Mouse (Mus musculus) NIH3T3 (cell line): Measurements from ENCODE around the gene Brix1.
A peak's percentile ranks its signal among the peaks of the same experiment; 100 is the strongest.
"Not testable (repeated sequence)": the region's sequence is repeated elsewhere in the genome, so short reads cannot be mapped to it uniquely, and the experiment has no call there.

ENCODE experiments used
- DNase-seq: peaks from one replicate; pipeline ENCODE4 v3.0.0-alpha.2; 2012; ENCODE audit warnings: low read depth

Brix1 gene

DNA sequence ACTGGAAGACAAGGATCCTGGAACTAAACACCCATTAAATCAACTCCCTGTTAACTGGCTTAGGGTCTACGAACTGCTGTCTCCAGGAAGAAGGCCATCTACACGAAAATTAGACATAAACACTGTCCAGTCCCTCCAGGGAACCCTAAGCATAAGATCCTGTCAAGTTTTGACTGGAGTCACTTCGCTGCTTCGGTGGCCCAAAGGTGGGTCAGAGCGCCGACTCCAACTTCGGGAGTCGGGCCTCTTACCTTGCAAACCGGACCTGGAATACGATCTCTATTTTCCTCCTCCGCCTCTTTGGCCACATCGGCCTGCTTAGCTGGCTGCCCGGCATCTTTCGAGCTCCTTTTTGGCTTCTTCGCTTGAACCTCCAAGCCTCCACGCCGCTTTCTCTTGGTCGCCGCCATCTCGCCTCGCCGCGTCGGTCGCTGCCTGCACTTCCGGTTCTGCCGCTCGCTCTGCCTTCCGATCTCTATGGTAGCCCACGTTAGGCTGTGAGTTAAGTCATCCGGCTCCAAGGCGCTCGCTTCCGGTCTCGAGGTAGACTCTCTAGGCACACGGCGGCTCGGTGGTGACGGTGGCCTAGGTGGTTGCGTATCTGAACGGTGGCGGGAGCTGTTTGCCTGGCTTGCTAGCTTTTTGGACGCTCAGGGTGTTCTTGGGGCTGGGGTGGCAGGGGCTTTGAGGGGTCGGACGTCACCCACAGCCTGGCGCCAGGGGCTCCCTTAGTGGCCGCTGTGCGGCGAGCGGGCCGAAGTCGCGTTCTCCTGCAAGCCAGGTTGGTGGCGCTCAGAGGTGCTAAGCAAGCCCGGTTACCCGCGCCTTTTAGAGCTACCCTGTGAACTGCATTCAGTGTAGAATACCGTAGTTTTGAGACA lies at the start of gene Brix1, which contains the start of gene Rad1:
TSS of gene Brix1 (minus strand) at position 464 of the 881 bp plus-strand sequence.
TSS of gene Rad1 (plus strand) at position 535 of the 881 bp plus-strand sequence.
- peak; percentile 97 for DNase-seq

DNA sequence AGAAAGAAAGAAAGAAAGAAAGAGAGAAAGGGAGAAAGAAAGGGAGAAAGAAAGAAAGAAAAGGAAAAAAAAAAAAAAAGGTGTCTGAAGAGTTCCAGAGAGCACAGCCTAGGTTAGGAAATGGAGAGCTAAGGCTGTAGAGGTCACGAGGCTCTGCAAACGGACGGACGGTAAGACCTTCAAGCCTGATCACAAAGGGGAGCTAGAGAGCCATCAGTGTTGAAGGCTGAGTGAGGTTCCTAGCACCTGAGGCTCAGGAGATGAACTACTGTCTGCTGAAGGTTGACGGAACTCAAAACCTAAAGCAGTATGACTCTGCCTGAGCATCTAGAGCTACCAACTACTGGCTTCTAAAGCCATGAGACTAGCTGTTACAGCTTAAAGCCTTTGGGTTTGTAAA lies 48.8 kb upstream of the Brix1 start:
- no peak for DNase-seq

DNA sequence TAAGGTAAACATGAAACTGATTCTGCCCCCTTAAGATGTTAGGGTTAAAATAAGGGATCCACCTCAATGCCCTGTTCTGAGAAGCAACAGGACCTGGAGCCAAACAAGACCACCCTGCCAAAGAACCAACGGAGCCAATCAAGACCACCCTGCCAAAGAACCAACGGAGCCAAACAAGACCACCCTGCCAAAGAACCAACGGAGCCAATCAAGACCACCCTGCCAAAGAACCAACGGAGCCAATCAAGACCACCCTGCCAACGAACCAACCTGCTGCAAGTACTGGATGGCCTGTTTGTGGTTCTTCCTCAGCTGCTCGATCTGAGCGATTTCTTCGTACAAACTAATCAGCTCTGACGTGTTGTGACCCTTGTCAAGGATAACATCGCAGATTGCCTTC lies 47.6 kb upstream of the Brix1 start:
- not testable (repeated sequence) for DNase-seq

DNA sequence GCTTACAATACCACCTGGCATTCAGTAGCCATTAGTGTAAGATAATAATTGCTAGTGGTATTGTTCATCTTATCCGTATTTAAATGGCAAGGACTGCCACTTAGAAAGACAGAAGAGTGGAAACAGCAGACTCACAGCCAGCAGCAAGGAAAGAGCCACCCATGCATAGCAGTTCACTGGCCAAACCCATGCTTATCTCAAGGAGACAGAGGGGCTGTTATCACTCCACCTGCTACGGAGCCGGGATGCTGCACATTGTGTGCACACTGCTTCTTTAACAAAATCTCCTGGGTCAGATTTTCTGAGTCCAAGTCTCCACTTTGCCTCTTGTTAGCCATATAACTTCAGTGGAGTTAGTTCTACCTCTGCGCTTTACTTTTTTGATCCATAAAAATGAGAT lies 45.6 kb upstream of the Brix1 start:
- DNase-seq = no peak

DNA sequence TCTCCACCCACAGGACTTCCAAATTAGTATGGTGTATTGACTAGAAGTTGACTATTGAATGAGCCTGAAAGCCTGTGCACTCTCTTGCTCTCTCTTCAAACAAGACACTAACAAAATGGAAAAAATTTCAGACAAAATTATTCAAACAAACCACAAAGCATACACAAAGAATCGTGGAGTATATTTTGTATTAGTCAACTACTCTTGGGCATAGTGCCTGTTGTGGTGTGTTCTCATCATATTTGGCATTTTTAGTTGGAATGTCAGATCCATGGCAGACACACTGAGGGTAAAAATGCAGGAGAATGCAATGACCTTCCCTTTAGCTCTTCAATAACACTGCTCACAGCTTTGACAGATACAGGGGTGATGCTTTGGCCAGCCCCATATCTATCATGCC lies 40.1 kb upstream of the Brix1 start:
- DNase-seq = peak; percentile 83

DNA sequence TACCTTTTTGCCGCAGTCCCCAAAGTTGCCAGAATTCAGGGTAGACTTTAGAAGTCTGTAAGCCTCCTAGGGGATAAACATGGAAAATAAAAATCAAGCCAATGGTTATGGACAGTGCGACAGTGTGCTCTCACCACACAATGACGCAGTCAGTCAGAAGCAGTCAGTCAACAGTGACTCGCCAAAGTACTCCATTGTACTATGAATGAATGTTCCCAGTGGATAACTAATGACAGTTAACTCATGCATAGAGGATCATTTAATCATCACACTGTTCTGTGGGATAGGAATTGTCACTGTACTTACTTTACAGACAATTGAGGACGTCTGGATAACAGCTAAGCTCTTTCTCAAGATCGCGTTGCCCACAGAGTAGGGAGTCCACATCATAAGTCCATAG lies 29.4 kb upstream of the Brix1 start:
- peak; percentile 9 for DNase-seq

DNA sequence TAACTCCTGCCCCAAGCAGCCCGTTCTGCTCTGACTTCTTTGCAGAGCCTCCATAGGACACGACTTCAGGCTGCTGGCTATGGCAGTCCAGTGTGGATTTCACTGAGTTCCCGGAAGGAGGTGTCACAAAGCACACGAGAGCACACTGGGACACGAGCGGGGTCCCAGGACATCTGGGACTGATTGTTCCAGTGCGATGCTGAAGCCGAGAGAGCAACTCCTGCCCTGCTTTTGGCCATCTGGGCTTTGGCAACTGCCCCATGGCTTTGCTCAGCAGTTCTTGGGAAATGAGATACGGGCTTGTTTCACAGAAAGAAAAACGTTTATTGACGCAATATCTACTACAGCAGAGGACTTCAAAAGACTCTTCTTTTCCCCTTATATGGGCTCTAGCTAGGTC lies 20.4 kb upstream of the Brix1 start:
- peak; percentile 57 for DNase-seq

DNA sequence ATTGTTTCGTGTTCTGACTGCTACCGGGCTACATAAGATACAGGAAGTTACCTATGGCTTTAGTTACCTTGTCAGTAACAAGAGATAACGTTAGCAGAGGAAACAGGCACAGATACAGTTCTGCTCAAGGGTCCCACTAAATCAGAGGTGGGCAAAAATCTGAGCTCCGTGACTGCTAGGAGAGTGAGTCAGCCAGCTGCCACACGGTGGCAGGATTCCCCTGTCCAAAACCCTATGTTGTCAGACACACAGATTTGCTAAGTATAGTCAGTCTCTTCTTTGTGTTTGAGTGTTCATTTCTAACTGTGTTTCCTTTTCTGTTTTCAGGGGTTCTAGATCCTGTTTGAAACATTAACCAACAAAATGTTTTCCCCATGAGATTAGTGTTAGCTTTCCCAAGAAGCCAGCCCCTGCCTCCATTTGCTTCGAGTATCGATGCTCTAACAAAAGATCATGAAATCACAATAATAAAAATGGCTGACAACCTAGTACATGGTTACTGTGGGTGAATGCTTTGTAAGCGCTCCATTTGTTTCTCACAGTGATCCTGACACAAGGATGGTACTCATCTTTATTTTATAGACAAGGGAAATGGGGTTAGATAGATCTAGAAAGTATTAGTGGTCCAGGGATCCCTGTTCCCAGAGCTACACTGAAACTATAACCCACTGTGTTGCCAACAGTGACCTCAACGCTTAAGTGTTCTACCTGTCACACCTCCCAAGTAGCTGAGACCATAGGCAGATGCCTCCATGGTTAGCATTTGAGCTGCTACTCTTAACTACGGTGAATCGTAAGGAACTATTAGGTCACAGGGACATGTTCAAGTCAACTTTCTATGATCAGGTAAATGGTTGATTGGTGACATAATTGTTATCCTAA lies 15.3 kb upstream of the Brix1 start:
- peak; percentile 86 for DNase-seq

DNA sequence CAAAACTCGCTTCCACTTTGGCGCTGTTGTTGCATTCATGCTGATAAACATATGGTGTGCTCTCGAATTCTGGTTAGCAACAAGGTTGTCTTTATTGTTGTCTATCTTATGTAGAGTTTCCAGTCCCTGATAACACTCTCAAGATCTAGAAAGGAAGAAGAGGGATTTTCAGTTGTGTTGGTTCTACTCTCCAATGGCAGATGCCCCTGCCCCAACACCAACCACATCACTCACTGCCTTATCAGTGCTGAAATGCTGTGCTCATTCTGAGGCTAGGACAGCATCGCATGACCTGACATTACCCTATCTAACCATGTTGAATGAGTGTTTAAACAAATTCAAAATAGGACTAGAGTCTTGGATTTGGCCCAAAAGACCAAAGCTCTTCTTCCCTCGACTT lies 14.3 kb upstream of the Brix1 start:
- DNase-seq = no peak

DNA sequence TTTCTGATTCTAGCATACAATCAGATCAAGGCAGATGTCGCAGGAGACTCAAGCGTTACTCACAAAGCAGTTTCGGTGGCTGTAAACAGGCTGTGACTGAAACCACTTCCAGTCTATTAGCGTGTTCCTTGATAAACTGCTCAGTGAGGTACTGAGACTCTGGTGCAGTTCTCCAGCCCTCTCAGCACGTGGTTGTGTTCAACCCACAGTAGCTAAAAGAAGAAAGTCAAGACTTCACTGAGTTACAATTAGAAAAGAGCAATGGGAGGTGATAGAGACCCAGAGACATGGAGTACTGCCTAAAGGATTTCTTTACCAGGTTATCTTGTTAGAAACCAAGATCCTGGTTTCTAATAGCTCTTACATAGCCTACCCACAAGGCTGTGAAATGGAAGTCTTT lies 13.8 kb upstream of the Brix1 start:
- DNase-seq = no peak

DNA sequence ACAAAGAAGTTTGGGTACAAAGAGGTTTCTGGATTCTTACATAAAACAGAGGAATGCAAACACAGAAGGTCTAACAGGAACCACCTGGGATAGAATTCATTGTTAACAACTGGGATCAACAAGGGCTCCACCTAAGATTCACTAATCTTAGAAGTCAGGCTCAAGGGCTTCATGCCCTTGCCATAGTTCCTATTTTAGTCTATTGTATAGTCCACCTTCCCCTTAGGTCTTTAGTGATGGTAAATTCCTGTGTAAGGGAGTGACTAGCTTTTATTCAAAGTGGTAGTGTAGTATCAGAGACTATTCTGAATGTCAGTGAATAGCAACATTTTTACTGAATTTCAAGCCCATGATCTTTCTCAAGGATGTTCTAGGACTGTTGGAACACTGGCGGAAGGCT lies 10.9 kb upstream of the Brix1 start:
- not testable (repeated sequence) for DNase-seq

DNA sequence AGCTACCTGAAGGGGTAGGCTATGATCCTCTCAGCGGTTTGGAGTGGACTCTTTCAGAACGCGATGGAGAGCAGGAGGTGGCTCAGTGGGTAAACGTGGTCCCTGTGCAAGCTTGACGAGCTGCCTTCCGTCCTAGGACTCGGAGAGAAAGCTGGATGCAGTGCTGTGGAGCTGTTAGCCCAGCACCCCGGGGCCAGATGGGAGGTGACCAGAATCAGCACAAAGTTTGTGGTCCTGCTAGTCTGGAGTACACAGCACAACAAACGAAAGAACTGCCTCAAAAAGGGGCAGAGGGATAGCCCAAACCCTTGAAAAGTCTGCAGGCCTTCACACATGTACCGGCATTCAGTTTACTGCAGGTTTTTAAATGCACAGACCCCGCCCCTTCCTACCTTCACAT lies 10.2 kb upstream of the Brix1 start:
- no peak for DNase-seq

DNA sequence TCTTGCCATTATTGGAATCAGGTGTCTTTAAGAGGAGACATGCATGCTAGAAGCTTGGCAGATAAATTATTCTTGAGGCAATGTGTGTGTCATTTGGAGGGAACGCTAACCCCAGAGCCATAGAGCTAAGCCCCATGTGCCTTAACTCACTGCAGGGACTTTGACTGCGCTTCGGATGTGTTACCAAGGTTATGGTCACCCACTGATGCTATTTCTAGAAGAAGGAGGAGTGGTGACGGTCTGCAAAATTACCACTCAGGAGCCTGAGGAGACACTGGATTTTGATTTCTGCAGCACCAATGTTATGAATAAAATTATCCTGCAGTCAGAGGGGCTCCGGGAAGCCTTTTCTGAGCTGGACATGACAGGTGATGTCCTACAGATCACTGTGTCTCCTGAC lies 4.4 kb upstream of the Brix1 start:
- no peak for DNase-seq

DNA sequence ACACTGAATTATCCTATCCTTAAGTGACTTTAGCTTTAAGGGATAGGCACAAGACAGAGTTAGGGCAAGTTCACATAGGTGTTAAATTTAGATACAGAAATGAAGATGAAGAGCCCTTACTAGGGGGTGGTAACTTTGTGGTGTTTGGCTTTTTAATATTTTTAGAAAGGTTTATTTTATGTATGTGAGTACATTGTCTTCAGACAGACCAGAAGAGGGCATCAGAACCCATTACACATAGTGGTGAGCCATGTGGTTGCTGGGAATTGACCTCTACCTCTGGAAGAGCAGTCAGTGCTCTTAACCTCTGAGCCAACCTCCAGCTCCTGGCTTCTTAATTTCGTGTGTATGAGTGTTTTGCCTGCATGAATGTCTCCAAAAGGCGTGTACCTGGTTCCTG lies 1.5 kb upstream of the Brix1 start:
- peak; percentile 26 for DNase-seq

DNA sequence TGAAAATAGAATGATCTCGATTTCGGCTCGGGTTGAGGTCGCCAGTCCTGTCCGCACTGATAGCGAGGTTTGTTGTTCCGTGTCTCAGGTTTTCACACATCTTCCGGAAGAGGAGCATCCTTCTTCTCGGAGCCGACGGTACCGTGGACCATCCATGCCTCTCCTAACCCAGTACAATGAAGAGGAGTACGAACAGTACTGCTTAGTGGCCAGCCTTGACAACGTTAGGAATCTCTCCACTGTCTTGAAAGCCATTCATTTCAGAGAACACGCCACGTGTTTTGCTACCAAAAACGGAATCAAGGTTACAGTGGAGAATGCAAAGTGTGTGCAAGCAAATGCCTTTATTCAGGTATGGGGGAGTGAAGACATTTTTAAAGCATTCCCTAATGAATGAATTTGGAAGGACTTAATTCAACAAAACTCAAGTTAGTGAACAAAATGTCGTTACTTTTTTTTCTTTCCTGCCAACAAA lies 655 bp upstream of the Brix1 start:
- DNase-seq = no peak

DNA sequence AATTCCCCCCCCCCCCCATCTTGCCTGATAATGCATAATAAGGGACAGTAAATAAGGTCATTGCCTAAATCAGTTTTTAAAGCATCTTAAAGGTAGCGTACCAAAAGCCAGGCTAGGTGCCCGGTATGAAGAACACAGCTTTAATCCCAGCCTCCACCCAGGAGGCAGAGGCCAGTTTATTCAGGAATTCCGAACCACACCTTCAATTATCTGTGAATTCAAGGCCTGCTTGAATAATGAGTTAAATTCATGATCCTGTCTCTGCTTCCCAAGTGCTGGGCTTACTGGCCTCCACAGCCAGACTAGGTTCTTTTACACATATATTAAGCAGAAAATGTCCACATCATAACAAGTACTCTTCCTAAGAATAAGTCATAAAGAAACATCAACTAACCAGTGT lies 14.8 kb downstream of the Brix1 start:
- peak; percentile 17 for DNase-seq

DNA sequence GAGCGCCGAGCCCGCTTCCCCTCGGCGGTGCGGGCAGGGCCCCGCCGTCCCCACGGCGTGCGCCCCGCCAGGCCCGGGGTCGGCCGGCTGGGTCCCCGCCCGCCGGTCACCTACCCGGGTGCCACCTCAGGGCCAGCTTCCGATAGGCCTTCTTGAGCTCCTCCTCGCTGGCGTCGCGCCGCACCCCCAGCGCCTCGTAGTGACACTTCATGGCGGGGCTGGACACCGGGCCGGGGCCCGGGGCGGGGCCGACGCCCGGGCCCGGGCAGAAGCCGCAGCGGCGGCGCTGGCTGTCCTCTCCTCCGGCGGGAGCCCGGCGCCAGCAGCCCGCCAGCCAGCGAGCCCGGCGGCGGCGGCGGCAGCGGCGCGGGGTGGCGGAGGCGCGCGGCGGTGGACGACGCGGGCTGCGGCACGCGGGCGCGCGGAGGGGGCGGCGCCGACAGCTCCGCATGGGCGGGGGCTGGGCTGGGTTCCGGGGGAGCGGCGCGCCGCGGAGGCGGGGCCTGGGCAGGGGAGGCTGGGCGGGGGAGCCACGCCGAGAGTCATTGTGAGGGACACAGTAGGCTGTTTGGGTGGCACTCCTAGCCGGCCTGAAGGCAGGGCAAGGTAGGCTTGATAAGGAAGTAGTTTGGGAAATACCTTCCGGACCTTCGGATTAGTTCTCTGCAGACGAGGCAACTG lies 15.5 kb downstream of the Brix1 start, which contains the start of gene Dnajc21:
TSS of gene Dnajc21 (minus strand) at position 366 of the 681 bp plus-strand sequence.
- peak; percentile 88 for DNase-seq

DNA sequence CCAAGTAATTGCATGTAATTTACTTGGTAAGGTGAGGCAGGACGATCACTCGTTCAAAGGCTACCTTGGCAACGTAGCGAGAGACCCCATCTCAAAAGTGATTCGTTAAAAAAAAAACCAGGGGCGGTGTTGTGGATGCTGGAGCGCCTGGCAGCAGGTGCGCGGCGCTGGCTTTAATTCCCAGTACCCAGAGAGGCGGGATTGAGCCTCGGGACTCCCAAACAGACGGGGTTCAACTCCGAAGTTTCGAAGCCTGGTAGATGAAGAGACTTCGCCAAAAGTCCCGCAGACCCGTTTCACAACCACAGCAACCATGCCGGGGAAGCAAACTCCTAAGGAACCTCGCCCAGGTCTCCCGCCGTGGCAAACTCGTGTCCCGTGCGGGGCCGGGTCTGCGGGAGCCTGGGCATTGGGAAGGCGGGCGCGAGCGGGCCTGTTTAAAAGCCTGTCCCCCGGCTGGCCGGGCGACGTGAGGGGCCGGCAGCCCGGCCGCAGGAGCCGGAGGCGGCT lies 16.1 kb downstream of the Brix1 start:
- DNase-seq = no peak

DNA sequence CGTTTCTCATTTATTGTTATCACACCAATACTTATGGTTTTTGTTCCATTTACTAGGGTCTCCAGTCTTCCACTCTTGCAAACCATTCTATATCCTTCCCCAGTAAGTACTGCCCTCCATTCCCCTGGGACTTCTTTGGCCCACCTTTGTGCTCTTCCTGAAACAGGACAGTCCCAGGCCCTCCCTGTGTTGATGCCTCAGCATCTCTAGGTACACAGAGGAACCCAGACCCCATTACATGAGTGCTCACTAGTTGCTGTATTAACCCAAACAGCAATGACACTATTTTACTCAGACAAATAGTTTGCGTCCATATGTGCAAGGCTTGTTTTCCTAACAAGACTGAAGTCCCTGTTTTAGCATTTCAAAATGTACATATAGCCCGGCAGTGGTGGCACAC lies 17.0 kb downstream of the Brix1 start:
- DNase-seq = no peak

DNA sequence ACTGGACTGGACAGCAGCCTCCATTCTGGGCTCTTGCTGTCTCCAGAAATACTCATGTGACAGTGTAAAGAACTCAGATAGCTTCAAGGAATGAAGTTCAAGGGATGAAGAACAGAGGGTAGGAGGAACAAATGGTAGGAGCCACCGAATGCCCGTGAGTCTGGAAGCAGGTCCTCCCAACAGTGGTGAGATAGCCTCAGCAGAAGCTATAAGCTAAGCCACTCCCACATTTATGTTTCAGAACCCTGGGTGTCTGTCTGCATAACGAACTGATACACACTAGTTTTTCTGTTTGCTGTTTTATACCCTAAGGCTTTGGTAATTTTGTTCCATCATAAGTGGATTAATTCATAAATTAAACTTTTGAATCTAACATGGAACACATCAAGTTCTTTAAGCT lies 21.1 kb downstream of the Brix1 start:
- DNase-seq = no peak

DNA sequence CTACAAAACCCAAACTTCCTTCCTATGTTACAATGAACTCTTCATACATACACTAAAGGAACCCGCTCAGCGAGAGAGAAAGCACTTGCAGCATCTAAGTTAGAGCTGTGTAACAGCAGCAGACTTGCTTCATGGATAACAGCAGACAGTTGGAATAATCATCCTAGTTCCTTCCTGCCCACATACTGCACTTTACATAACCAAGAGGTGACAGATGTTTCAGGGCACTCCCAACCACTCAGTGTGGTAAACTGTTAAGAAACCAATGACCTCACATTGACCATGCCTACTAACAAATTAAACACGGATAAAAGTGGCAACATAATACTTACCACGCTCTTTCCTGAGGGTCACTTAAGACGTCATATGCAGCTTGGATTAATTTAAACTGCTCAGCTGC lies 22.2 kb downstream of the Brix1 start:
- DNase-seq = no peak

DNA sequence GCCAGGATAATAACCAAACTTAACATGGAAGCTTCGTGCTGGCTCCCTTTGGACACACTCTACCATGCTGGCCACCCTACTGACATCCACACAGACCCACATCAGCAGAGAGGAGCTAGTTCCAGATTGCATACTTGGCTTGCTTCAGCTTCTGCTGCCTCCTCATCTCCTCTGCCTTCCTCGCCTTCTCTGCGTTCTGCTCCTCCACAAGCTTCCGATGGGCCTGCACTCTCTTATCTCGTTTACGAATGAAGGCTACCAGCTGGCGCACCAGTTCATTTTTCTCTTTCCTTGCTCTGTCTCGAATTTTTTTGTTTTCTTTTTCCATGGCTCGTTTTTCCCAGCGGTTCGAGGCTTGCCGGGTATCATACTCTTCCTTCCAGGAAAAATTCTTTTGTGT lies 24.8 kb downstream of the Brix1 start:
- DNase-seq = no peak
